Mouse (Mus musculus) gastrocnemius, postnatal 36 days (tissue): ENCODE results near the gene Ankrd16. TPM values are rescaled to one million over a fixed set of nuclear protein-coding genes. Genes with fewer than 3 reads are reported as not detected.

ENCODE experiments used
- DNase-seq, 2 experiments: peaks; one replicate each; pipeline ENCODE4 v3.0.0; 2022
- intact Hi-C: fragments of 180-260 bp; cut with DNase I; formaldehyde crosslinking; loops from one replicate; pipeline ENCODE4 v1.15.1; 2025
- long read RNA-seq, 2 experiments: library from polyadenylated mRNA; stranded (forward); transcript quantifications; one replicate each; pipeline ENCODE4 v2.0.0; 2021
- total RNA-seq, 2 experiments: library from RNA; stranded (reverse); gene quantifications; 2 replicates each; pipeline ENCODE4 v1.2.3; 2021

Ankrd16 gene
- 10 to 100 TPM; 21.9 to 24.9 TPM for total RNA-seq
- long read RNA-seq, experiment 1, transcript Ankrd16-201 (7 exons, 1,618 nt): major isoform, 7 of 12 reads
- long read RNA-seq, experiment 1, partial matches to known transcripts: 0 of 12 reads
- long read RNA-seq, experiment 1, other reads (novel, unspliced or antisense): 1 of 12 reads
- long read RNA-seq, experiment 2, transcript Ankrd16-201 (7 exons, 1,618 nt): major isoform, 6 of 14 reads
- long read RNA-seq, experiment 2, partial matches to known transcripts: 0 of 14 reads
- long read RNA-seq, experiment 2, other reads (novel, unspliced or antisense): 3 of 14 reads

DNA sequence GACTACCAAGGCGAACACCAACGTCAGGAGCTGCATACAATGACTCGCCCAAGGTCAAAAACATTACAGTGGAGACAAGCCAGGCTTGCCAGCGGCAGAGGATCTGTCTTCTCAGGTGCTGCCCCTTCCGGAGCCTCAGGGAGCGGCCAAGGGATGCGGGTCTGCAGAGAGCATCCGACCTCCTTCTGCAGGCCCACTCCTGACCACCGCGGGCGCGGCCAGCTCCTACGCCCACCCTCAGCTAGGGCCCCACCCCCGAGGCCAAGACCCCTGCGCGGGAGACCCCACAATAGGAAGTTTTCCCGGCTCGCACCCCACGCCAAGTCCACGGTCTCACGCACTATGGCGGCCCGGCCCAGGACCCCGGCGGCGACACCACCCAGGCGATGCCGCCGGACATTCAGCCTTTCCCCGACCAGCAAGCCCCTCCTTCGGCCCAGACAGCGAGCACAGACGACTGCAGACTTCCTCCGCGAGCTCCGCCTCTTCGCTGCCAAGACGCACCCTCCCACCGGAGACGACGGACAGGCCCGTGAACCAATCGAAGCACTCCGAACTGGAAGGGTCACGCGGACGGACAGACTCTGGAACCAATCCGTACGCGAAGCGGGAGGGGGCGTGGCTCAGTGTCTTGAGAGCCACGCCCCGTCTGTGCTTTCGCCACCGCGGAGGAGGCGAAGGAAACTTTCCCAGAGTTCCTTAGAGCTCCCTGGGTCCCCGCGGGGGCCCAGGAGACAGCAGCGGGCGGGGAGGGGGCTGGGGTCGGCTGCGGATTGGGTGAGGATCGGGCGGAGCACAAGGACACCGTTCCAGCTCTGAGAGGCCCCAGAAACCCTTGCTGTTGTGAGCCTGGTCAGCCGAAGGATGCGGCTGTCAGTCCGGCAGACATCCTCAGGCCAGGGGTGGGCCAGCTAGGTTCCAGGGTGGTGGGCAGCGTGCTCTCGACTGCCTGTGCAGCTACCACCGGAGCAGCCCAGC lies at the start of gene Ankrd16, which contains the start of gene Fbh1:
Gene Ankrd16, plus strand, starts transcription at position 786 of the 978 bp plus-strand sequence.
Gene Fbh1, minus strand, starts transcription at position 492 of the 978 bp plus-strand sequence.
- intact Hi-C loops: loop anchor here (5.0 kb wide), 1 partner anchor 70 kb away; the partner anchor contains the start of gene Il15ra
- peak; percentile 100 for DNase-seq

DNA sequence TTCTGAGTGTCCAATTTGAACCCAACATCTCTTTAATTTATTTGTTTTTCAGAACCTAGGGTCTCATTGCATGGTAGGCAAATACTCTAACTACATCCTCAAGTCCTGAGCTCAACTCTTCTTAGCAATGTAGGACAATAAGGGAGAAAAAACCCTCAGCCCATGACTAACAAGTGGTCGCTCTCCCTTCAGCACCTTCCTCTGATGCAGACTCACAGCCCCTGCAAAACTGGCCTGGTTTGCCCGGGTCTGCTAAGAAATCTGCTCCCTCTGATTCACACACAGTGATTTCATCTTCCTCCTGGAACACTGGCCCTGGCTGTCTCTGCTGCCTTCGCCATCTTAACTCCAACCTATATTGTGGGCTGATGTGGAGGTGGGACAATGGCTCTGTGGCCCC lies 48.6 kb upstream of the Ankrd16 start:
- intact Hi-C loops: no loop called here

DNA sequence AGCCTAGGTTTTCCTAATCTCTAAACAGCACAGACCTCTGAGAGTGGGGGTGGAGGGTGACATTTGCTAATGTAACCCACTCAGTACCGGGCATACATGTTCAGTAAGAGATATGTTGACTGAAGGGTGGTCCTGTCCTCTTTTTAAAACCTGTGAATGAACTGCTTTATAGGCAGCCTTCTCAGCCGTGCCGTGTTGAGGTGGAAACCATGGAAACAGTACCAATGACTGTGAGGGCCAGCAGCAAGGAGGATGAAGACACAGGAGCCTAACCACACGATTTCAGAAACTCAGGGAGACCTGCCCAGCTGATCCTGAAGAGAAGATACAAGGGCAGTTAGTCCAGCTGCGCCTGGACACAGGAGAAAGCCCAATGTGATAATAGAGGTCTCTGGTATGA lies 44.7 kb upstream of the Ankrd16 start:
- intact Hi-C loops: no loop called here
- no peak for DNase-seq

More for the DNA sequence above, 48.6 kb upstream of the Ankrd16 start:
- no peak for DNase-seq

- intact Hi-C loops: no loop called here
- DNase-seq: no peak
These were observed 41.8 kb upstream of the Ankrd16 start for GRCm38 (mm10) chr2:11735853-11736252.

- intact Hi-C loops: no loop called here
These were observed 38.9 kb upstream of the Ankrd16 start for GRCm38 (mm10) chr2:11738794-11739193.

GRCm38 (mm10) chr2:11739516-11740051 lies 38.1 kb upstream of the Ankrd16 start:
- intact Hi-C loops: no loop called here
- DNase-seq: no peak

More at GRCm38 (mm10) chr2:11738794-11739193, 38.9 kb upstream of the Ankrd16 start:
- no peak for DNase-seq

GRCm38 (mm10) chr2:11762541-11762940 lies 15.1 kb upstream of the Ankrd16 start:
- DNase-seq: no peak
- intact Hi-C loops: no loop called here

GRCm38 (mm10) chr2:11765694-11766093 lies 12.0 kb upstream of the Ankrd16 start:
- intact Hi-C loops: no loop called here
- DNase-seq: no peak

GRCm38 (mm10) chr2:11766485-11767160 lies 11.1 kb upstream of the Ankrd16 start:
- no peak for DNase-seq
- intact Hi-C loops: no loop called here

GRCm38 (mm10) chr2:11767161-11767545 lies 10.5 kb upstream of the Ankrd16 start:
- DNase-seq: peak; percentile 25 to 57
- intact Hi-C loops: no loop called here

GRCm38 (mm10) chr2:11771701-11772100 lies 6.0 kb upstream of the Ankrd16 start:
- intact Hi-C loops: no loop called here
- no peak for DNase-seq

- no peak for DNase-seq
- intact Hi-C loops: no loop called here
These were observed 5.3 kb upstream of the Ankrd16 start for GRCm38 (mm10) chr2:11772401-11772800.

DNA sequence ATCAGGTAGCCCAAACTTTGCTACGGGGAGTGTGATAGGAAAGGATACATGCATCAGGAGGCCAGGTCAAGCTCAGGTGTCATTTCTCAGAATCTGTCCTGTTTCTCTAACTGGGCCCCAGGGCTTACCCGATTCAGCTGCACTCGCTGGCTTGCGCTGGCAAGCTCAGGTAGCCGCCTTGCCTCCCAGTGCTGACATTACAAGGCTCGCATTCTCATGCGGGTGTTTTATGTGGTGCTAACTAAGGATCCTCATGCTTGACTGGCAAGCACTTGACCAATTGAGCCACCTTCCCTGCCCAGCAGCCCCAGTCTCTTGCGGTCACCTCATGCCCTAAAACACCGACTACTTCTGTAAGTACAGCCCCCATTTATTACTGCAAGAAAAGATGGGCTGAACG lies 3.2 kb upstream of the Ankrd16 start:
- intact Hi-C loops: no loop called here
- DNase-seq: peak in 1 of 2 experiments; percentile 10

DNA sequence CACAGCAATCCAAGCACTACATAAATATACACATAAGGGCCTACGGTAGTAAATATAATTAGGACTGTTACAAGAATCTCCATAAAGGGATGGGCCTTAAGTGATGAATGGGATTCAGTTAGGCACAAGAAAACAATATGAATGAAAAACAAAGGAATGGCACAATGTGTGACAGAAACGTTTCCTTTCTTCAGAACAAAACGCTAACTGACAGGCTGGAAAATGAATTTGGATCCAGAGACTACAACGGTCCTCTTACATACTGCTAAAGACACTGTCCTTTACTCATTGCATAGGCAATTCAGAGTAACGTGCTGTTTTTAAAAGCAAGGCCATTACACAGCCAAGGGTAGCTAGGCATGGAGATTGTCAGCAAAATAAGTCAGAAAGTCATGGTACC lies 2.6 kb upstream of the Ankrd16 start:
- DNase-seq: no peak
- intact Hi-C loops: loop anchor here (5.0 kb wide), 1 partner anchor 68 kb away; the partner anchor contains the start of gene Il15ra

DNA sequence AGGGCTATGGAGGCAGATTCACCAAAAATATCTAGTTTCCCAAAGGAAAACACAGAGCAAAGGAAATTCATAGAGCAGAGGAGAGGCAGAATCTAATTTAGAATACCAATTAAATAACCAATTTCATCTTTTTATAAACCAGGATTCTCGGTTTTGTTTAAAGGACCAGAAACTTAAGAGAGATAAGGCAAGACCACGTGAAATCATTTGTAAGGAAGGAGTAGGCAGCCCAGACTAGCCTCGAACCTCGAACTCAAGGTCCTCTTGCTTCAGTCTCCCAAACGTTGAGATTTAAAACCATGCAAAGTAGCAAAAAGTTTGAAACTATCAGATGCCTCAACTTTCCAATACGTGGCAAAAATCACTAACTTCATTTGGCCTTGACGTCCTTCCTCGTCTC lies 1.3 kb upstream of the Ankrd16 start:
- intact Hi-C loops: loop anchor here (5.0 kb wide), 1 partner anchor 69 kb away; the partner anchor contains the start of gene Il15ra
- DNase-seq: no peak

DNA sequence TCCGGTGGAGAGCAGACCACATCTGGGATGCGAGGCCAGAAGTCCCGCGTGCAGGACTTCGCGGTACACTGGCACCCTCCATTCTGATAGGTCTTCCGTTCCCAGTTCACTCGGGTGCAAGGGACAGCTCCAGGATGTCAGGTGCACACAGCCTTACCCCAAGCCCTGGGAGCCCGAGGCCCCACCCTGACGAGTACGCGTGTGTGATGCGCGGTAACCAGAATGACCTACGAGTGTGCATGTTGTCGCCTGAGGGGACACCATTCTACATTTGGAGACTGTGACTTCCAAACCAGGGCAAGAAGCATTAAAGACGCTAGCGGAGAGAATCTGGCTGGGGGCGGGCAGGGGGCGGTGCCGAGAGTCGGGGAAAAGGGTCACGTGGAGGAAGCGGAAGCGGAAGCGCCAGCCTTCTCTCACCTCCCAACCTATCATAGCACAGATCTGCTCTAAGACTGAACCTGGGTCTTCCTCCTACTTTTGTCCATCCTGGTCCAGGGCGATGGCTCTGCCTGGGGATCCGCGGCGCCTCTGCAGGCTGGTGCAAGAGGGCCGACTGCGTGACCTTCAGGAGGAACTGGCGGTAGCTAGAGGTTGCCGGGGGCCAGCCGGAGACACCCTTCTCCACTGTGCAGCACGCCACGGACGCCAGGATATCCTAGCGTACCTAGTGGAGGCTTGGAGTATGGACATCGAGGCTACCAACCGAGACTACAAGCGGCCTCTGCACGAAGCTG lies 579 bp downstream of the Ankrd16 start:
- DNase-seq: peak; percentile 75 to 77
- intact Hi-C loops: loop anchor here (5.0 kb wide), 1 partner anchor 71 kb away; the partner anchor contains the start of gene Il15ra

DNA sequence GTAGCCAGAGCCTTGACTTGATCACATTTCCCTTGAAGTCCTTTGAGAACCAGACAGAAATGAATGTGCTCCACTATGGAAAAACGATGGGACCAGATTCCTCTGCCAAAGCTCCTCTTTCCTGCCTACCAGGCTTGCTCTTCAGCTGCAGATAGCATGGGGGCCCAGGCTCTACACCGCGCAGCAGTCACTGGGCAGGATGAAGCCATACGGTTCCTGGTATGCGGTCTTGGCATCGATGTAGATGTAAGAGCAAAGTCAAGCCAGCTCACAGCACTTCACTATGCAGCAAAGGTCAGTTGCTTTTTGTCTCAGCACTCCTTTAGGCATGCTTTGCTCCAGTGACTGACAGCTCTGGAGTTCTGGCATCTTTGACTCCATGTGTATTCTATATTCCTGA lies 6.5 kb downstream of the Ankrd16 start:
- intact Hi-C loops: no loop called here
- no peak for DNase-seq

GRCm38 (mm10) chr2:11794668-11795067 lies 17.0 kb downstream of the Ankrd16 start:
- intact Hi-C loops: no loop called here
- no peak for DNase-seq

- intact Hi-C loops: no loop called here
- no peak for DNase-seq
These were observed 20.3 kb downstream of the Ankrd16 start for GRCm38 (mm10) chr2:11797930-11798364.
